In genomic region chr10:121263520-121264203, GRCm38 (mm10) we compare ENCODE assay signal across 13 mouse cellular contexts.
DNase-seq lines count a peak whose midpoint lies in the region; ATAC-seq lines count a peak whose summit lies in the region.
"Had no signal": no experiment of that assay in that cellular context is flagged by ENCODE, and none has a peak within 500 bp of the region (broad histone marks: within the 10 kb centered on the region; RNA-seq: fewer than 3 reads in every experiment).

No protein-coding gene starts in this region.

- H3K9me3 ChIP-seq in heart, embryonic 16.5 days (replicated peaks; ENCODE audit: control insufficient read depth, low read length): no peaks in the 10 kb centered on the region
- no peaks in the 10 kb centered on the region for H3K9me3 ChIP-seq in heart, embryonic 12.5 days (replicated peaks)
- no peaks in the 10 kb centered on the region for H3K9me3 ChIP-seq in lung, embryonic 16.5 days (ENCODE audit: control insufficient read depth, low read length)
- H3K9me3 ChIP-seq: neural tube, embryonic 15.5 days had no signal

- H3K36me3 ChIP-seq in heart, embryonic 16.5 days (ENCODE audit: control insufficient read depth, insufficient read depth): no peaks in the 10 kb centered on the region
- no peaks in the 10 kb centered on the region for H3K36me3 ChIP-seq in heart, embryonic 12.5 days
- no peaks in the 10 kb centered on the region for H3K36me3 ChIP-seq in lung, embryonic 16.5 days (ENCODE audit: control insufficient read depth, insufficient read depth, low read length)

- 77% methylated on average over 21 of the region's 21 CpGs for WGBS in heart, embryonic 16.5 days
- 83% methylated on average over 21 of the region's 21 CpGs for WGBS in heart, embryonic 12.5 days
- WGBS in lung, embryonic 16.5 days: 39% methylated on average over 21 of the region's 21 CpGs

- H3K9ac ChIP-seq in heart, embryonic 16.5 days (ENCODE audit: low read length): no peak overlapping the region
- H3K9ac ChIP-seq in heart, embryonic 12.5 days: no peak overlapping the region
- no peak overlapping the region for H3K9ac ChIP-seq in lung, embryonic 16.5 days (ENCODE audit: low read length)
- H3K9ac ChIP-seq: liver, embryonic 14.5 days; neural tube, embryonic 15.5 days had no signal

- no peak for DNase-seq in lung, postnatal 36 days
- DNase-seq in lung, postnatal 10 days: peak; percentile 18
- peak; percentile 51 for DNase-seq in thymus, postnatal 14 days
- DNase-seq in c-Kit-positive CD71-positive TER-119-positive erythroid progenitor cells, embryonic 14.5 days (ENCODE audit: low spot score): no peak
- no peak for DNase-seq in cerebellum, postnatal 4 days (ENCODE audit: low spot score in 2 of 2)
- DNase-seq: B cell, adult 2 months; cerebellum, postnatal 14 days; kidney, adult 9 months had no signal

- no peak overlapping the region for H3K27ac ChIP-seq in heart, embryonic 16.5 days (ENCODE audit: low read length)
- H3K27ac ChIP-seq in heart, embryonic 12.5 days (ENCODE audit: poor library complexity, severe bottlenecking): no peak overlapping the region
- H3K27ac ChIP-seq in lung, embryonic 16.5 days (ENCODE audit: low read length): peak overlapping the region; percentile 70
- H3K27ac ChIP-seq: liver, embryonic 14.5 days; neural tube, embryonic 15.5 days had no signal

- no peaks in the 10 kb centered on the region for H3K4me1 ChIP-seq in heart, embryonic 16.5 days (ENCODE audit: control insufficient read depth, insufficient read depth, low read length)
- H3K4me1 ChIP-seq in heart, embryonic 12.5 days (replicated peaks): no peaks in the 10 kb centered on the region
- no peaks in the 10 kb centered on the region for H3K4me1 ChIP-seq in lung, embryonic 16.5 days (replicated peaks; ENCODE audit: control insufficient read depth, insufficient read depth, low read length)
- H3K4me1 ChIP-seq: neural tube, embryonic 15.5 days had no signal

- peak overlapping the region; percentile 34 for H3K4me2 ChIP-seq in heart, embryonic 16.5 days (ENCODE audit: low read depth, low read length)
- no peak overlapping the region for H3K4me2 ChIP-seq in heart, embryonic 12.5 days
- peak overlapping the region; percentile 54 for H3K4me2 ChIP-seq in lung, embryonic 16.5 days (ENCODE audit: low read depth, low read length)
- H3K4me2 ChIP-seq: neural tube, embryonic 15.5 days had no signal

- ATAC-seq in heart, embryonic 16.5 days (replicated peaks; ENCODE audit: extremely low read depth, insufficient read depth, low FRiP score): no peak
- ATAC-seq in heart, embryonic 12.5 days (ENCODE audit: insufficient number of reproducible peaks, low FRiP score): no peak
- ATAC-seq in lung, embryonic 16.5 days (ENCODE audit: low read depth): peak; percentile 71; the same call in 1 of the 2 replicates

- peak overlapping the region; percentile 6; the same call in 1 of the 2 replicates for H3K4me3 ChIP-seq in heart, embryonic 16.5 days (ENCODE audit: low read length)
- H3K4me3 ChIP-seq in heart, embryonic 12.5 days: no peak overlapping the region
- H3K4me3 ChIP-seq in lung, embryonic 16.5 days (ENCODE audit: low read length): peak overlapping the region; percentile 31
- H3K4me3 ChIP-seq: neural tube, embryonic 15.5 days had no signal

- H3K27me3 ChIP-seq in heart, embryonic 16.5 days (ENCODE audit: control insufficient read depth, insufficient read depth, low read length): no peaks in the 10 kb centered on the region
- H3K27me3 ChIP-seq in heart, embryonic 12.5 days (replicated peaks): peaks cover 12% of the 10 kb centered on the region; the same call in 1 of the 2 replicates
- H3K27me3 ChIP-seq in lung, embryonic 16.5 days (ENCODE audit: control insufficient read depth, insufficient read depth, low read depth, low read length): no peaks in the 10 kb centered on the region; the same call in 1 of the 2 replicates
- H3K27me3 ChIP-seq: neural tube, embryonic 15.5 days had no signal

Comparison
In these comparisons a context has a peak if more than half of its experiments do, and no peak if none do; other contexts are left out.
1. DNase-seq: peak in lung, postnatal 10 days (single experiment) and thymus, postnatal 14 days (single experiment); none in lung, postnatal 36 days (single experiment), c-Kit-positive CD71-positive TER-119-positive erythroid progenitor cells, embryonic 14.5 days (single experiment) and cerebellum, postnatal 4 days (0 of 2).